Mouse (Mus musculus): ENCODE results near the gene Hcls1.

Gene Hcls1

GRCm38 (mm10) chr16:36930231-36931136 lies 4.3 kb upstream of the Hcls1 start:
- DNase-seq (ENCODE audit: low spot score): no peak

- DNase-seq (ENCODE audit: low spot score): no peak
Observed at GRCm38 (mm10) chr16:36931381-36931780, 3.4 kb upstream of the Hcls1 start.

- no peak for DNase-seq (ENCODE audit: low spot score)
Observed at GRCm38 (mm10) chr16:36931976-36932375, 2.8 kb upstream of the Hcls1 start.

GRCm38 (mm10) chr16:36932546-36932945 lies 2.2 kb upstream of the Hcls1 start:
- no peak for DNase-seq (ENCODE audit: low spot score)

- no peak for DNase-seq (ENCODE audit: low spot score)
Observed at GRCm38 (mm10) chr16:36934131-36934840, 497 bp upstream of the Hcls1 start.

- DNase-seq (ENCODE audit: low spot score): no peak
Observed at GRCm38 (mm10) chr16:36935814-36936213, 1.0 kb downstream of the Hcls1 start.

- DNase-seq (ENCODE audit: low spot score): no peak
Observed at GRCm38 (mm10) chr16:36941137-36941727, 6.4 kb downstream of the Hcls1 start.

GRCm38 (mm10) chr16:36941895-36942294 lies 7.1 kb downstream of the Hcls1 start:
- no peak for DNase-seq (ENCODE audit: low spot score)

- DNase-seq (ENCODE audit: low spot score): no peak
Observed at GRCm38 (mm10) chr16:36943591-36943990, 8.8 kb downstream of the Hcls1 start.

GRCm38 (mm10) chr16:36944895-36945424 lies 10.2 kb downstream of the Hcls1 start:
- no peak for DNase-seq (ENCODE audit: low spot score)

- DNase-seq (ENCODE audit: low spot score): no peak
Observed at GRCm38 (mm10) chr16:36946459-36947159, 11.8 kb downstream of the Hcls1 start.

- DNase-seq (ENCODE audit: low spot score): no peak
Observed at GRCm38 (mm10) chr16:36947646-36948197, 12.9 kb downstream of the Hcls1 start.

- DNase-seq (ENCODE audit: low spot score): no peak
Observed at GRCm38 (mm10) chr16:36949614-36950336, 15.0 kb downstream of the Hcls1 start.

GRCm38 (mm10) chr16:36951029-36951428 lies 16.2 kb downstream of the Hcls1 start:
- DNase-seq (ENCODE audit: low spot score): no peak

- DNase-seq (ENCODE audit: low spot score): no peak
Observed at GRCm38 (mm10) chr16:36955106-36955505, 20.3 kb downstream of the Hcls1 start.

GRCm38 (mm10) chr16:36963415-36963814 lies 28.6 kb downstream of the Hcls1 start:
- no peak for DNase-seq (ENCODE audit: low spot score)

- DNase-seq (ENCODE audit: low spot score): no peak
Observed at GRCm38 (mm10) chr16:36979127-36979526, 44.3 kb downstream of the Hcls1 start.

- DNase-seq (ENCODE audit: low spot score): no peak
Observed at GRCm38 (mm10) chr16:36983796-36984195, 49.0 kb downstream of the Hcls1 start.

GRCm38 (mm10) chr16:36985636-36986042 lies 50.9 kb downstream of the Hcls1 start:
- peak; percentile 10 for DNase-seq (ENCODE audit: low spot score)

- DNase-seq (ENCODE audit: low spot score): no peak
Observed at GRCm38 (mm10) chr16:36987399-36987798, 52.6 kb downstream of the Hcls1 start.

- no peak for DNase-seq (ENCODE audit: low spot score)
Observed at GRCm38 (mm10) chr16:36988066-36988465, 53.3 kb downstream of the Hcls1 start.

All from c-Kit-positive CD71-positive TER-119-positive erythroid progenitor cells, embryonic 14.5 days (primary cell).